Mouse (Mus musculus) MEL (cell line): ENCODE measurements around the gene Sobp. TPM values are rescaled to one million over a fixed set of nuclear protein-coding genes. Genes with fewer than 3 reads are reported as not detected.

ENCODE experiments used
- DNase-seq: peaks from one replicate; pipeline ENCODE4 v3.0.0; 2011; ENCODE audit warnings: low read depth, low spot score
- H3K27ac ChIP-seq: 2 replicates; pipeline ENCODE4 v1.5.1; 2012; ENCODE audit warnings: low read depth, mild to moderate bottlenecking, control low read depth, low read length, moderate library complexity; ENCODE audit not compliant: control insufficient read depth
- H3K27me3 ChIP-seq, 2 experiments: fragments of 150-350 bp in 1 of 2; sonication (generic) in 1 of 2; 2 replicates each; pipeline ENCODE4 v1.6.1; 2012; ENCODE audit warnings: low read length in 2 of 2, mild to moderate bottlenecking in 2 of 2, improper control_type of control experiment in 1 of 2, moderate library complexity in 1 of 2; ENCODE audit not compliant: insufficient read depth in 2 of 2, control insufficient read depth in 1 of 2
- H3K36me3 ChIP-seq, 2 experiments: 2 replicates each; pipeline ENCODE4 v1.6.1; 2012 to 2014; ENCODE audit warnings: low read length in 2 of 2, improper control_type of control experiment in 1 of 2, inconsistent platforms in 1 of 2, mild to moderate bottlenecking in 1 of 2; ENCODE audit not compliant: insufficient read depth in 2 of 2, control insufficient read depth in 1 of 2
- H3K4me1 ChIP-seq, 2 experiments: fragments of 150-350 bp in 1 of 2; sonication (generic) in 1 of 2; 2 replicates each; pipeline ENCODE4 v1.6.1; 2012; ENCODE audit warnings: low read length in 2 of 2, improper control_type of control experiment in 1 of 2, mild to moderate bottlenecking in 1 of 2; ENCODE audit not compliant: insufficient read depth in 2 of 2, control insufficient read depth in 1 of 2
- H3K4me3 ChIP-seq, 2 experiments: fragments of 150-350 bp in 1 of 2; sonication (generic) in 1 of 2; 2 replicates each; pipeline ENCODE4 v1.5.1; 2012; ENCODE audit warnings: low read depth in 2 of 2, low read length in 2 of 2, mild to moderate bottlenecking in 2 of 2, moderate library complexity in 2 of 2, control low read depth in 1 of 2, improper control_type of control experiment in 1 of 2; ENCODE audit not compliant: control insufficient read depth in 1 of 2, insufficient read depth in 1 of 2
- H3K79me2 ChIP-seq: 2 replicates; pipeline ENCODE4 v1.6.1; 2012; ENCODE audit warnings: mild to moderate bottlenecking, low read length, moderate library complexity; ENCODE audit not compliant: control insufficient read depth, poor library complexity, insufficient read depth
- H3K9ac ChIP-seq: 2 replicates; pipeline ENCODE4 v1.6.1; 2012; ENCODE audit warnings: low read depth, mild to moderate bottlenecking, control low read depth, low read length, moderate library complexity; ENCODE audit not compliant: control insufficient read depth, poor library complexity, severe bottlenecking
- H3K9me3 ChIP-seq: fragments of 150-350 bp; sonication (generic); replicated peaks from 2 replicates; pipeline ENCODE4 v1.6.1; 2012; ENCODE audit warnings: mild to moderate bottlenecking, low read length, improper control_type of control experiment, moderate library complexity; ENCODE audit not compliant: insufficient read depth
- CHD1 ChIP-seq: IDR thresholded peaks from 2 replicates; pipeline ENCODE4 v1.6.1; 2012; ENCODE audit warnings: low read depth, mild to moderate bottlenecking, inconsistent platforms, low read length, improper control_type of control experiment
- CTCF ChIP-seq, 3 experiments: IDR thresholded peaks in 2 of 3; conservative IDR thresholded peaks in 1 of 3; 2 replicates each; pipeline ENCODE4 v1.5.1; 2011 to 2012; ENCODE audit warnings: low read length in 3 of 3, low read depth in 2 of 3, mild to moderate bottlenecking in 2 of 3, improper control_type of control experiment in 1 of 3, inconsistent platforms in 1 of 3, mixed read lengths in 1 of 3, moderate library complexity in 1 of 3; ENCODE audit not compliant: control insufficient read depth in 1 of 3, insufficient read depth in 1 of 3, poor library complexity in 1 of 3, severe bottlenecking in 1 of 3
- ELF1 ChIP-seq: IDR thresholded peaks from 2 replicates; pipeline ENCODE4 v1.6.1; 2014; ENCODE audit warnings: low read depth, mild to moderate bottlenecking, inconsistent platforms, low read length, improper control_type of control experiment, moderate library complexity
- GABPA ChIP-seq: IDR thresholded peaks from 2 replicates; pipeline ENCODE4 v1.6.1; 2012; ENCODE audit warnings: low read depth, mild to moderate bottlenecking, inconsistent platforms, low read length, improper control_type of control experiment, moderate library complexity
- GATA1 ChIP-seq: IDR thresholded peaks from 2 replicates; pipeline ENCODE4 v1.6.1; 2011; ENCODE audit warnings: low read depth, low read length, improper control_type of control experiment
- HCFC1 ChIP-seq: IDR thresholded peaks from 2 replicates; pipeline ENCODE4 v1.6.1; 2012; ENCODE audit warnings: low read depth, mild to moderate bottlenecking, inconsistent platforms, low read length, improper control_type of control experiment, moderate library complexity
- JUND ChIP-seq: IDR thresholded peaks from 2 replicates; pipeline ENCODE4 v1.6.1; 2011; ENCODE audit warnings: low read depth, mild to moderate bottlenecking, improper control_type of control experiment, low read length
- MAFK ChIP-seq: IDR thresholded peaks from 2 replicates; pipeline ENCODE4 v1.6.1; 2011; ENCODE audit warnings: low read depth, mild to moderate bottlenecking, low read length, improper control_type of control experiment, borderline replicate concordance
- MAX ChIP-seq: IDR thresholded peaks from 2 replicates; pipeline ENCODE4 v1.6.1; 2011; ENCODE audit warnings: low read length, improper control_type of control experiment
- MEF2A ChIP-seq: IDR thresholded peaks from 2 replicates; pipeline ENCODE4 v1.6.1; 2014; ENCODE audit warnings: low read depth, mild to moderate bottlenecking, inconsistent platforms, low read length, improper control_type of control experiment; ENCODE audit not compliant: poor library complexity, insufficient replicate concordance, severe bottlenecking; ENCODE audit errors: extremely low read depth
- NELFE ChIP-seq: IDR thresholded peaks from 2 replicates; pipeline ENCODE4 v1.6.1; 2011; ENCODE audit warnings: low read depth, low read length, improper control_type of control experiment
- POLR2AphosphoS5 ChIP-seq: IDR thresholded peaks from 2 replicates; pipeline ENCODE4 v1.6.1; 2012; ENCODE audit warnings: low read depth, borderline replicate concordance, mild to moderate bottlenecking, inconsistent platforms, low read length, moderate library complexity, mixed read lengths
- RAD21 ChIP-seq: IDR thresholded peaks from 2 replicates; pipeline ENCODE4 v1.6.1; 2011; ENCODE audit warnings: mild to moderate bottlenecking, low read depth, low read length, improper control_type of control experiment
- RCOR1 ChIP-seq: IDR thresholded peaks from 2 replicates; pipeline ENCODE4 v1.6.1; 2012; ENCODE audit warnings: low read depth, mild to moderate bottlenecking, inconsistent platforms, low read length, improper control_type of control experiment
- TAL1 ChIP-seq: IDR thresholded peaks from 2 replicates; pipeline ENCODE4 v1.6.1; 2012; ENCODE audit warnings: mild to moderate bottlenecking, inconsistent platforms, low read length, moderate library complexity, mixed read lengths
- TBP ChIP-seq: IDR thresholded peaks from 2 replicates; pipeline ENCODE4 v1.8.0; 2011; ENCODE audit warnings: low read depth, low read length, improper control_type of control experiment
- TCF12 ChIP-seq: IDR thresholded peaks from 2 replicates; pipeline ENCODE4 v1.6.1; 2014; ENCODE audit warnings: low read depth, mild to moderate bottlenecking, inconsistent platforms, low read length, improper control_type of control experiment, moderate library complexity
- UBTF ChIP-seq: IDR thresholded peaks from 2 replicates; pipeline ENCODE4 v1.6.1; 2012; ENCODE audit warnings: low read depth, mild to moderate bottlenecking, inconsistent platforms, low read length, improper control_type of control experiment, moderate library complexity, borderline replicate concordance; ENCODE audit not compliant: insufficient read depth
- USF1 ChIP-seq: IDR thresholded peaks from 2 replicates; pipeline ENCODE4 v1.6.1; 2014; ENCODE audit warnings: low read depth, mild to moderate bottlenecking, inconsistent platforms, low read length, improper control_type of control experiment, moderate library complexity
- ZC3H11A ChIP-seq: IDR thresholded peaks from 2 replicates; pipeline ENCODE4 v1.6.1; 2012; ENCODE audit warnings: low read depth, mild to moderate bottlenecking, inconsistent platforms, low read length, improper control_type of control experiment
- ZKSCAN1 ChIP-seq: IDR thresholded peaks from 2 replicates; pipeline ENCODE4 v1.6.1; 2012; ENCODE audit warnings: low read depth, mild to moderate bottlenecking, inconsistent platforms, low read length, improper control_type of control experiment, moderate library complexity
- ZNF384 ChIP-seq: IDR thresholded peaks from 2 replicates; pipeline ENCODE4 v1.6.1; 2012; ENCODE audit warnings: low read depth, mild to moderate bottlenecking, inconsistent platforms, low read length, improper control_type of control experiment
- polyA plus RNA-seq, 2 experiments: library from polyadenylated mRNA; stranded (reverse) in 1 of 2; unstranded in 1 of 2; fragments of >175 nt in 1 of 2; fragments of >200 nt in 1 of 2; gene quantifications; 2 replicates each; pipeline versions ENCODE4 v1.2.1 to v1.2.4; 2012; ENCODE audit warnings: low replicate concordance in 2 of 2, low read depth in 1 of 2; ENCODE audit not compliant: insufficient read length in 2 of 2, insufficient read depth in 1 of 2, missing spikeins in 1 of 2
- total RNA-seq: library from RNA; depleted of rRNA; stranded (reverse); fragments of 300-350 nt; gene quantifications from 2 replicates; pipeline ENCODE4 v1.2.3, GENCODE M21; 2012

Sobp gene
- total and polyA plus RNA-seq, 3 experiments, result not detected

DNA sequence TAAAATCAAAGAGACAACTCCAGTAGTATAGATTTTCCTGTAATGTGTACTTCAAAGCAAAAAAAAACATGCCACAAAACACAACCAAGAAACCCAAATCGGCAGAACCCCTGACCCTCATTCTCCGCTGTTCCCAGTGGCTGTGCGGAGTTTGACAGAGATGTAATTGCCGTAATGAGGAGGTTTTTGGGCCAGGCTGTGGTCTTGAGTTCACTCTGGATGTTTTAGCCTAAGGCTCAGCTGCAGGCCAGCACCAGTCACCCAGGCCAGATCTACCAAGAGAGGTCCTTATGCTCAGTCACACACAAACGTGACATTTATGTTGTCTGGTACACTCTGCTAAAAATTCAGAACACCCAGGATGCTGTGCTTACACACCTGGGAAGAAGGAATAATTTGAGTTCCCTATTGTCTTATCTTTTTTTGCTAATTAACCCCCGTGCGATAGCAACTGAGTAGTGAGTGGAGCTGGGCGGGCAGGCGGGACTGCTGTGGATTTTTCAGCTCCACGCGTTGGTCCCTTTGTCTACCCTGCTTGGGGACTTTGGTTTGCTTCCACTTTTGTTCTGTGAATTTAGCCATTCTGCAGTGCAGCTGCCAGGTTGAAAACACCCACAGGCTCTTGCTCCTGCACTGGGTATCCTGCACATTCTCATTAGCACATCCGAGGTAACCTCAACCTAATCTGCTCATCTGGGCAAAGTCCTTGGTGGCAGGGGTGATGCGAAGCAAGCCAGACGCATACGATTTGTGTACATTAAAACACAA, 140.7 kb downstream of the Sobp start:
- TF ChIP-seq MAFK (no peak), GABPA (no peak), USF1 (no peak), NELFE (no peak), JUND (no peak), TAL1 (no peak), RAD21 (no peak), UBTF (no peak), ZC3H11A (no peak), HCFC1 (no peak), ZKSCAN1 (no peak), TBP (no peak), POLR2AphosphoS5 (no peak), MEF2A (no peak), ZNF384 (no peak)
- TF ChIP-seq, all 39 proteins: peak for 0
- DNase-seq, result no peak
- no peaks in the 10 kb centered on the region for H3K9me3 ChIP-seq
- H3K79me2 ChIP-seq, result no peaks in the 10 kb centered on the region
- no peaks in the 10 kb centered on the region for H3K27me3 ChIP-seq
- H3K27ac ChIP-seq, result no peak overlapping the region
- H3K4me1 ChIP-seq, result peaks cover 0 to 9% of the 10 kb centered on the region in 2 experiments; a peak in 2 of 4 replicates
- peaks cover 0 to 2% of the 10 kb centered on the region in 2 experiments; a peak in 1 of 4 replicates for H3K36me3 ChIP-seq
- no peak overlapping the region for H3K4me3 ChIP-seq
- H3K9ac ChIP-seq, result no peak overlapping the region

DNA sequence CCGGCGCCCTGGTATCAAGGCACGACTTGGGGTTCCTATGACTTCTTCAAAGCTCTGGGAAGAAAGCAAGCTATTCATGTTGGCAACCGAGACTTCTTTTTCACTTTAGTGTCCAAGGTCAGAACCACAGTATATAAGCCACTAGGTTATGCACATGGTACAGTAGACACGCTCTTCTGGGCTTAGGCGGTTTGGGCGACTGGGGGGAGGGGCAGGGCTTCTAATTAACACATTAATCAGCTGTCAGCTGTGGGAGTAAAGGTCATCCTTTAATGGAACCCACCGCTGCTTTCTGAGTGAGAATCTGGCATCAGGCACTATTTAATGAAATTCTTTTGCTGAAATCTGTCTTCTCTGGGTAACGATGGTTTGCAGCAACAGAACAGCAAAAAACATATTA, 147.3 kb downstream of the Sobp start:
- no peak overlapping the region for H3K4me3 ChIP-seq
- no peaks in the 10 kb centered on the region for H3K4me1 ChIP-seq
- H3K27me3 ChIP-seq, result no peaks in the 10 kb centered on the region
- DNase-seq, result no peak
- no peaks in the 10 kb centered on the region for H3K9me3 ChIP-seq
- H3K9ac ChIP-seq, result no peak overlapping the region
- H3K36me3 ChIP-seq, result no peaks in the 10 kb centered on the region
- TF ChIP-seq ZNF384 (no peak), ELF1 (no peak), RCOR1 (no peak), MAX (no peak), MEF2A (no peak), CHD1 (no peak), NELFE (no peak), ZC3H11A (no peak), USF1 (no peak), TAL1 (no peak), HCFC1 (no peak), TCF12 (no peak), GATA1 (no peak), MAFK (no peak), CTCF (IDR thresholded peaks at IDR 0.05 in 2 of 3, conservative IDR thresholded peaks at IDR 0.05 in 1 of 3; ENCODE audit: control insufficient read depth in 1 of 3, insufficient read depth in 1 of 3, low read depth in 2 of 3, low read length in 3 of 3, poor library complexity in 1 of 3, severe bottlenecking in 1 of 3) (no peak)
- no peaks in the 10 kb centered on the region for H3K79me2 ChIP-seq
- no peak overlapping the region for H3K27ac ChIP-seq
